Mouse (Mus musculus) T-helper 1 cell (primary cell): Measurements from ENCODE around the gene Arhgef26.

Experiments used
- in situ Hi-C: fragments of 300-600 bp; cut with MboI, MseI; formaldehyde crosslinking; loops from one replicate; pipeline ENCODE4 v1.15.1; 2025; ENCODE audit warnings: high pct_unique_total_duplicates

Gene Arhgef26

GRCm38 (mm10) chr3:62380420-62380819, 42.3 kb downstream of the Arhgef26 start:
- in situ Hi-C loops: no loop called here

GRCm38 (mm10) chr3:62382853-62383252, 44.7 kb downstream of the Arhgef26 start:
- in situ Hi-C loops: no loop called here

DNA sequence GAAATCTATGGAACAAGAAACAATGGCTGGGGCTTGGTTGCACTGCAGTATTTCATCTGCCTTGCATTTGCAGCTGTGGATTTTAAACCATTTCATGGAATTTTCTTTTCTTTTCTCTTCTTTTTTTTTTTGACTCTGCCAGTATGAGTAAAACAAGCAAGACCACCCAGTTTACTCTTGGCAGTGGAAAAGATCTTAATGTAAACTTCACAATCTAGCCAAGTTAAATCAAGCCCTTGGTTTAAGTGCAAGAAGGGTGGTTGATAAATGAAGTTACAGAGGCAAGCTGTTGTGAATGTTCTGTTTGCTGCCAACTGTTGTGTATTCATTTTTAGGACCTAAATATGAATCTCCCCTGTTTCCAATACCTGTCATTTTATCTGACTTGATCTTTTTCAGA, 54.5 kb downstream of the Arhgef26 start:
- in situ Hi-C loops: no loop called here

DNA sequence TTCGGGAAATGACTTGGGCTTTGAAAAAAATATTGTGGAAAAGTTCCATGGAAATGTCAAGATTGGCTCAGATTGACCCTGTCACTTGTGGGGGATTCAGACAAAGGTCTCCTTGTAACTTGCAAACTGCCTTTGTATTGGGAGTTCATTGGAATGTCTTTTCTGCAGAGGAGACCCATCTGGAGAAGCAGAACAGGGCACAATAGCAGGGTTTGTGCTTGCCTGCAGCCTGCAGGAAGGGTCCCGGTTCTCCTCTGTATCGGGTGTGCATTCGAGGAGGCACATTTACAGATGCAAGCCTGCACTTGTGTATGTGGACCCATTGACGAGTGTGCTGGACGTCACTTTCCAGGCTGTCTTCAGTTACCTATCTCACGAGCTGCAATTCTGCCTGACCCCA, 56.1 kb downstream of the Arhgef26 start:
- in situ Hi-C loops: no loop called here

GRCm38 (mm10) chr3:62395368-62395767, 57.2 kb downstream of the Arhgef26 start:
- in situ Hi-C loops: no loop called here

- in situ Hi-C loops: no loop called here
Measured at GRCm38 (mm10) chr3:62396109-62396508, 58.0 kb downstream of the Arhgef26 start.

GRCm38 (mm10) chr3:62398094-62398493, 60.0 kb downstream of the Arhgef26 start:
- in situ Hi-C loops: no loop called here

GRCm38 (mm10) chr3:62399826-62400746, 61.9 kb downstream of the Arhgef26 start:
- in situ Hi-C loops: loop anchor here (25.0 kb wide), 1 partner anchor 412 kb away; no protein-coding TSS in a partner anchor

DNA sequence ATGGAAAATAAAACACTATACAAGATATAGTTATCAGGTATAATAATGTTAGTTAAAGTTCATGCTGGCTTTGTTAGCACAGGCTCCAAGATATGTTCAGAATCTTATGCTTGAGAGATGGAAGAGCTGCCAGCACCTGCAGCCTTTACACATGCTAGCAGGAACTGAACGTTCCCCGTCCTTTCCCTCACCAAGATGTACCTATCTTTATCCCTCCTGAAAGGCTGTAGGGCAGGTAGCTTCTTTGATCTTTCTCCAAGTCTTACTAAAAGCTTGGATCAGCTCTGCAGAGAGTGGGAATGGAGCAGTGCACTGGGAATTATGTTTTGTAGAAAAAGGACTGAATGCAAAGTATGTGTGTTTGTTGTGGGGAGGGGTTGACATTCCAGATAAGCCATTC, 64.3 kb downstream of the Arhgef26 start:
- in situ Hi-C loops: loop anchor here (25.0 kb wide), 1 partner anchor 410 kb away; no protein-coding TSS in a partner anchor

DNA sequence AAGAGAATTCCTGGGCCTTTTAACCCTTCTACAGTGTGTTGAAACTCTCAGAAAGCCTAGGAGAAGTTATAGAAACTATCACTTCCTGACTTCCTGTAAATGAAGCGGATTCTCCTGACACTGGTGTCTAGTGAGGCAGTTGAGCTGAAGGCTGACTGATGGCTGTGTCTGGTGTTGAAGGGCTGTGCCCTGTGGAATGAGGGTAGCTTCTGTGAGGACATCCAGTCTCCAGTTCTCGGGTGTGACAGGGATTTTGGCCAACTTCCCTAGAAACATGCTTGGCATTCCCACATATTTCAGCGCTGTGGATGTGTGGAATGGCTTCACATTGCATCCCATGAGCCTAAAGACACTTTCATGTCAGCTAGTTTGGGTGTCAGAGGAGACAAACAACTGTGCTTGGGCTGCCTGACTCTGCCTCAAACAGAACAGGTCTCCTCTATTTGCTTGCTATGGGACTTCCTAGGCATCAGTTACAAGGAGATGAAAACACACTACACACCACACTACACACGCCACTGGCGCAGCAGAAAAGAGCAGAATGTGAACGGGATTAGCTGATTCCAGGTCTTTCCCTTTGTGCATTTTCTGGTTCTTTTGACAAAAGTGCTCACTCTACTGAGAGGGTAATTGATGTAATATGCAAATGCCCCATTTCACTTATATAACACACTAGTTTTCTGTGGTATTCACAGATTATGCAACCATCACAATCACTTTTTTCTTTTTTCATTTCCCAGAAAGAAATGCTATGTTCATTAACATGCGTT, 66.5 kb downstream of the Arhgef26 start:
- in situ Hi-C loops: loop anchor here (25.0 kb wide), 1 partner anchor 408 kb away; no protein-coding TSS in a partner anchor

GRCm38 (mm10) chr3:62409555-62410182, 71.5 kb downstream of the Arhgef26 start:
- in situ Hi-C loops: loop anchor here (25.0 kb wide), 1 partner anchor 403 kb away; no protein-coding TSS in a partner anchor

DNA sequence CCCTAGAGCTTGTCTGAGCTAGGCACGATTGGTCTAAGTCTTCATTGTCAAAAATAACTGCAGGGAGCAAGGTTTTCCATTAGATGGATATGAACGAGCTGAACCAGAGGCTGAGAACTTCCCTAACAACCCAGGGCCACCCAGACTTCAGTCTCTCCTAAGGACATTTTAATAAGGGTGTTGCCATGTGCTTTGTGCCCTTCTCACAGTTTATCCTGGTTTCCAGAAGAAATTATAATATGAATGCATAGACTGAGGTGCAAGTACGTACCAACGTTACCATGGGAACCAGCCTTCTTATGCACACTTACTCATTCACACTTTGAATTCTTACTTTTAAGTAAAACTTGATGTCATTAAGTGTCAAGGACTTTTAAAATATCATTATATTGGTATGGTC, 72.3 kb downstream of the Arhgef26 start:
- in situ Hi-C loops: loop anchor here (25.0 kb wide), 1 partner anchor 402 kb away; no protein-coding TSS in a partner anchor

GRCm38 (mm10) chr3:62412704-62413103, 74.6 kb downstream of the Arhgef26 start:
- in situ Hi-C loops: loop anchor here (25.0 kb wide), 1 partner anchor 400 kb away; no protein-coding TSS in a partner anchor

- in situ Hi-C loops: loop anchor here (25.0 kb wide), 1 partner anchor 397 kb away; no protein-coding TSS in a partner anchor
Measured at GRCm38 (mm10) chr3:62414926-62415325, 76.8 kb downstream of the Arhgef26 start.

- in situ Hi-C loops: loop anchor here (25.0 kb wide), 1 partner anchor 395 kb away; no protein-coding TSS in a partner anchor
Measured at GRCm38 (mm10) chr3:62417458-62417857, 79.3 kb downstream of the Arhgef26 start.

DNA sequence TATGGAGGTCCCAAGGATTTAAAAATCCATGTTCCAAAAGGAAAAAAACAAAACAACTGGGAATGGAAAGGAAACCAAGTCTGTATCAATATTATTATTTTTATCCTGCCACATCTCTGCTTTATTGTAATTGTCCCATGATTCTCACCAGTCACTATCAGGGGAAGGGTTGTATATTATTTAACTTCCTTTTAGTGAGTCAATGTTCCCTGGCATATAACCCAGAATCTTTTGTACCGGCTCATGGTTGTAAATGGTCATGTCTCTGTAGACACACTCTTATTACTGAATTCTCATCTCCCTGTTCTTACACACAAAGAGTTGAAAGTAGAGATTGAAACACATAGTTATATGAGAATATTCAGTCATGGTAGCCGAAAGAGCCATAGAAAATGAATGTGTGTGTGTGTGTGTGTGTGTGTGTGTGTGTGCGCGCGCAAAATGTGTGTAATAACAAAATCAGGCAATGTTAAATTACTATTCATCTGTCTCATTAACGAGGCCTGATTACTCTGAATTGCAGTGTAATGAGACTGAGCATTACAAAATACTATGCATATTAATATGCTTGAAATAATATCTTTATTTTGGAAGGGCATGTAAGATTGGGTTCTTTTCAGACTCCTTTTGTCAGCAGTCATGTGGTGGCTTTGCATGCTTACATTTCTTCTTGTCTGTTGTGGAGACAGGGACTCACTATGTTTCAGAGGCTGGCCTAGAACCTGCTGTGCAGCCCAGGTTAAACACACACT, 80.4 kb downstream of the Arhgef26 start:
- in situ Hi-C loops: loop anchor here (25.0 kb wide), 1 partner anchor 394 kb away; no protein-coding TSS in a partner anchor

DNA sequence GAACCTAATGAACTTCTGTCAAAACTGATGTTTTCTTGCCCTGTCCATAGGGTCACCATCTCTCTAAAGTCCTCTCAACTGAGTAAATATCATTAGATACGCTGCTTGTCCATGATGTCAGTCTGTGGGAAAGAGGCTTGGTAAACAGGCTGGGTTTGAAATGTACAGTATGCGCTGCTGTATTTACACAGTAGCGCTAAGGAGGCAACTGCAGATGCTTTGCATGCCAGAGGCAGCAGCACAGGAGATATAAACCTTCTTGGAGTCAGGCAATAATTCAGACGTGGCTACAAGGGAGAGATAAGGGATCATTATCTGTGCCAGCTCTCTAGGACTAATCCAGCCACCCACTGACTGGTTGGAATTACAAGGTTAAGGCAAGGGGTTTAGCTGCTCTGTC, 95.5 kb downstream of the Arhgef26 start:
- in situ Hi-C loops: no loop called here

DNA sequence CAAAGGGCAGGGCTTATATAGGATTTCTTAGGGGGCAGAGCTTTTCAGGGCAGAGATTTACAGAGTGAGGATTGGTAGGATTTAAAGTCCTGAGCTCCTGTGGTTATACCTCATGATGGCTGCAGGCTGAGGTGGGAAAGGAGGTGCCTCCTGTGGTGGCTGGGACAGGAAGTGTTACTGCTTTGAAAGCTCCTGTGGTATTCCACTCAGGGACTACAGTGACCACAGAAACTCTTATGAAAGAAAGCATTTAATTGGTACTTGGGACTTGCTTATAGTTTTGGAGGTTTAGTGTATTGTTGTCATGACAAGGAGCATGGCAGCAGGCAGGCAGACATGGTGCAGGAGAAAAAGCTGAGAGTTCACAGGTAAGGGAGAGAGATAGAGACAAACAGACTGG, 97.8 kb downstream of the Arhgef26 start:
- in situ Hi-C loops: no loop called here

- in situ Hi-C loops: no loop called here
Measured at GRCm38 (mm10) chr3:62440431-62440969, 102.4 kb downstream of the Arhgef26 start.

- in situ Hi-C loops: no loop called here
Measured at GRCm38 (mm10) chr3:62443582-62444194, 105.5 kb downstream of the Arhgef26 start.
